Mouse (Mus musculus) hindbrain, embryonic 13.5 days (tissue): Measurements from ENCODE around the gene Cacybp. TPM values are rescaled to one million over a fixed set of nuclear protein-coding genes. Genes with fewer than 3 reads are reported as not detected.

Experiments used
- polyA plus RNA-seq: library from polyadenylated mRNA; unstranded; fragments of >200 nt; fragmentation: Nextera tagmentation; extraction: Ambion mirVana; gene quantifications from 2 replicates; pipeline ENCODE4 v1.2.1, GENCODE M21; 2015

The Cacybp gene
- polyA plus RNA-seq, 1 experiment from 2014 or later, result 271 TPM

Other genes with a start within 250 kb of the Cacybp start
- 1.5 and 3.7 TPM in 2 replicates for gene 4930523C07Rik, start 168.5 kb downstream of the Cacybp start, polyA plus RNA-seq
- 0.06 and 0.27 TPM in 2 replicates for gene Tnn, start 59.3 kb downstream of the Cacybp start, polyA plus RNA-seq
- gene Mrps14, start 17.7 kb downstream of the Cacybp start, polyA plus RNA-seq, result 162 and 168 TPM in 2 replicates